Comparison of ENCODE assay signal across 17 mouse cellular contexts in genomic region chr11:104234680-104235079, GRCm38 (mm10). TPM values are rescaled to one million over a fixed set of nuclear protein-coding genes. Genes with fewer than 3 reads are reported as not detected.
A peak's percentile ranks its signal among the peaks of the same experiment; 100 is the strongest.
DNase-seq lines count a peak whose midpoint lies in the region; ATAC-seq and TF ChIP-seq lines count a peak whose summit lies in the region.
"Had no signal": no experiment of that assay in that cellular context is flagged by ENCODE, and none has a peak within 500 bp of the region (broad histone marks: within the 10 kb centered on the region; RNA-seq: fewer than 3 reads in every experiment).

No protein-coding gene starts in this region.

- no peak for ATAC-seq in hindbrain, embryonic 14.5 days (ENCODE audit: low FRiP score)

- H3K4me1 ChIP-seq in cerebellum, adult 2 months (ENCODE audit: control insufficient read depth, insufficient read depth, low read length), result peaks cover 27% of the 10 kb centered on the region
- H3K4me1 ChIP-seq in cortical plate, adult 2 months (ENCODE audit: control insufficient read depth, insufficient read depth, low read length), result peaks cover 13% of the 10 kb centered on the region
- H3K4me1 ChIP-seq in hindbrain, embryonic 14.5 days (replicated peaks; ENCODE audit: control insufficient read depth, insufficient read depth, low read length), result peaks cover 48% of the 10 kb centered on the region

- peak in 1 of 2 experiments; percentile 32 for DNase-seq in cerebellum, adult 2 months
- no peak for DNase-seq in cerebellum, adult 8-10 months
- DNase-seq in hindbrain, embryonic 14.5 days (ENCODE audit: low spot score), result no peak
- DNase-seq in c-Kit-positive CD71-positive TER-119-positive erythroid progenitor cells, embryonic 14.5 days (ENCODE audit: low spot score), result no peak
- no peak for DNase-seq in layer of hippocampus, postnatal 36 days
- DNase-seq in spleen, adult 12 weeks (ENCODE audit: low spot score), result no peak
- DNase-seq: gastrocnemius, postnatal 25 days; kidney, adult 18-20 months; right cerebral cortex, postnatal 25 days had no signal

- no peaks in the 10 kb centered on the region for H3K36me3 ChIP-seq in hindbrain, embryonic 14.5 days (replicated peaks; ENCODE audit: control insufficient read depth, insufficient read depth)
- H3K36me3 ChIP-seq in myocyte (ENCODE audit: control insufficient read depth, insufficient read depth), result no peaks in the 10 kb centered on the region
- H3K36me3 ChIP-seq: heart, embryonic 15.5 days; limb, embryonic 10.5 days had no signal

- no peak for TF ChIP-seq CTCF in cerebellum, adult 2 months (IDR thresholded peaks at IDR 0.05; ENCODE audit: borderline replicate concordance, insufficient read depth, low read depth, low read length)
- no peak for TF ChIP-seq CTCF in cortical plate, adult 2 months (IDR thresholded peaks at IDR 0.05; ENCODE audit: extremely low read depth, insufficient read depth, low read length)

- H3K79me2 ChIP-seq in myocyte (ENCODE audit: control insufficient read depth, insufficient read depth), result no peaks in the 10 kb centered on the region

- H3K9ac ChIP-seq in hindbrain, embryonic 14.5 days, result peak overlapping the region; percentile 98
- H3K9ac ChIP-seq: heart, embryonic 15.5 days had no signal

- TF ChIP-seq POLR2A in cerebellum, adult 2 months (IDR thresholded peaks at IDR 0.05; ENCODE audit: borderline replicate concordance, insufficient read depth, low read length), result no peak
- TF ChIP-seq POLR2A in cortical plate, adult 2 months (IDR thresholded peaks at IDR 0.05; ENCODE audit: extremely low read depth, insufficient read depth, low read length), result no peak
- TF ChIP-seq POLR2A in myocyte (IDR thresholded peaks at IDR 0.05; ENCODE audit: insufficient read length, low read depth), result no peak

- H3K4me3 ChIP-seq in cerebellum, adult 2 months (replicated peaks; ENCODE audit: insufficient read depth, low read depth, low read length), result peak overlapping the region; percentile 62
- H3K4me3 ChIP-seq in cortical plate, adult 2 months (ENCODE audit: insufficient read depth, low read length), result peak overlapping the region; percentile 97
- peak overlapping the region; percentile 83 for H3K4me3 ChIP-seq in hindbrain, embryonic 14.5 days (replicated peaks; ENCODE audit: low read length)
- H3K4me3 ChIP-seq in myocyte, result no peak overlapping the region
- H3K4me3 ChIP-seq: heart, embryonic 15.5 days had no signal

- no peaks in the 10 kb centered on the region for H3K27me3 ChIP-seq in cerebellum, adult 2 months (ENCODE audit: control insufficient read depth, insufficient read depth, low read length)
- peaks cover 4% of the 10 kb centered on the region; the same call in 1 of the 2 replicates for H3K27me3 ChIP-seq in hindbrain, embryonic 14.5 days (ENCODE audit: control insufficient read depth, insufficient read depth, low read length)
- no peaks in the 10 kb centered on the region for H3K27me3 ChIP-seq in myocyte (ENCODE audit: control insufficient read depth, insufficient read depth, insufficient read length)

- peak overlapping the region; percentile 83 for H3K4me2 ChIP-seq in hindbrain, embryonic 14.5 days (replicated peaks)
- peak overlapping the region; percentile 52 for H3K4me2 ChIP-seq in myocyte (ENCODE audit: low read depth)

- no peaks in the 10 kb centered on the region for H3K9me3 ChIP-seq in hindbrain, embryonic 14.5 days (ENCODE audit: control insufficient read depth, low read length)
- H3K9me3 ChIP-seq: heart, embryonic 15.5 days; limb, embryonic 10.5 days had no signal

- H3K27ac ChIP-seq in cerebellum, adult 2 months (ENCODE audit: insufficient read depth, low read length), result peak overlapping the region; percentile 14; the same call in 1 of the 2 replicates
- H3K27ac ChIP-seq in cortical plate, adult 2 months (ENCODE audit: insufficient read depth, low read length), result peak overlapping the region; percentile 76
- no peak overlapping the region for H3K27ac ChIP-seq in hindbrain, embryonic 14.5 days
- H3K27ac ChIP-seq: heart, embryonic 15.5 days; limb, embryonic 10.5 days; stomach, postnatal 0 days had no signal

- no peak overlapping the region for H3ac ChIP-seq in myocyte (ENCODE audit: control insufficient read depth, insufficient read length)

- 33% methylated on average over 6 of the region's 6 CpGs for WGBS in cerebellum, adult 2 months
- WGBS in hindbrain, embryonic 14.5 days, result 35% methylated on average over 6 of the region's 6 CpGs

TF ChIP-seq in myocyte, 11 proteins besides CTCF, POLR2A, EP300 and RAD21:
- TF ChIP-seq MYOG (IDR thresholded peaks at IDR 0.05; ENCODE audit: control insufficient read depth in 1 of 3, insufficient read depth in 1 of 3, insufficient read length in 2 of 3, low read depth in 2 of 3) (peak; percentile 22 to 73 (median 51)), CEBPB (IDR thresholded peaks at IDR 0.05; ENCODE audit: insufficient read depth, poor library complexity, severe bottlenecking) (0 out of 2 replicates have a peak, but pooled peaks have one; percentile 12), TCF3 (IDR thresholded peaks at IDR 0.05; ENCODE audit: insufficient read length, low read depth) (peak; percentile 49), USF1 (IDR thresholded peaks at IDR 0.05; ENCODE audit: low read depth) (no peak), MYOD1 (IDR thresholded peaks at IDR 0.05; ENCODE audit: control insufficient read depth in 1 of 3, insufficient read length in 2 of 3, low read depth in 2 of 3) (peak; percentile 36 to 80 (median 76))

RNA-seq across cellular contexts. Expression of gene Mapt, which starts 3.5 kb away (rescaled TPM):
- polyA plus RNA-seq in cerebellum, adult 2 months (2012; rRNA removed), result 273 and 275 TPM in 2 replicates
- polyA plus RNA-seq in cortical plate, adult 2 months (2012; rRNA removed), result 270 and 278 TPM in 2 replicates
- 939 and 1,013 TPM in 2 replicates for polyA plus RNA-seq in hindbrain, embryonic 14.5 days (2014; fragmentation: Nextera tagmentation; extraction: Ambion mirVana)
- 8.0 TPM for polyA plus RNA-seq in myocyte (2012; fragmentation: generic; extraction: Trizol)
- 100 to 1,000 TPM; 310 to 316 TPM for total RNA-seq in layer of hippocampus, postnatal 36 days (2021)

RNA-seq across cellular contexts. Expression of gene Sppl2c, which starts 48.6 kb away (rescaled TPM):
- polyA plus RNA-seq in cerebellum, adult 2 months (2012; rRNA removed), result not detected in 2 replicates
- not detected in 2 replicates for polyA plus RNA-seq in cortical plate, adult 2 months (2012; rRNA removed)
- polyA plus RNA-seq in hindbrain, embryonic 14.5 days (2014; fragmentation: Nextera tagmentation; extraction: Ambion mirVana), result not detected in 2 replicates
- polyA plus RNA-seq in myocyte (2012; fragmentation: generic; extraction: Trizol), result not detected
- not detected for total RNA-seq in layer of hippocampus, postnatal 36 days (2021)
- total RNA-seq: gastrocnemius, postnatal 25 days; layer of hippocampus, adult 18-20 months had no signal
- polyA plus RNA-seq: brain, embryonic 14.5 days; heart, embryonic 15.5 days; limb, embryonic 10.5 days; liver, embryonic 16.5 days; stomach, postnatal 0 days had no signal

Comparison
In these comparisons a context has a peak if more than half of its experiments do, and no peak if none do; other contexts are left out.
1. RNA of gene Mapt, which starts 3.5 kb away (polyA plus RNA-seq): 939 to 1,013 TPM in hindbrain, embryonic 14.5 days, 273 to 275 TPM in cerebellum, adult 2 months and 270 to 278 TPM in cortical plate, adult 2 months; 8.0 TPM in myocyte (single experiment); every median in the first group is over 10 times any median in the second.